Mouse (Mus musculus): ENCODE data around the gene Actl11.

Gene Actl11

DNA sequence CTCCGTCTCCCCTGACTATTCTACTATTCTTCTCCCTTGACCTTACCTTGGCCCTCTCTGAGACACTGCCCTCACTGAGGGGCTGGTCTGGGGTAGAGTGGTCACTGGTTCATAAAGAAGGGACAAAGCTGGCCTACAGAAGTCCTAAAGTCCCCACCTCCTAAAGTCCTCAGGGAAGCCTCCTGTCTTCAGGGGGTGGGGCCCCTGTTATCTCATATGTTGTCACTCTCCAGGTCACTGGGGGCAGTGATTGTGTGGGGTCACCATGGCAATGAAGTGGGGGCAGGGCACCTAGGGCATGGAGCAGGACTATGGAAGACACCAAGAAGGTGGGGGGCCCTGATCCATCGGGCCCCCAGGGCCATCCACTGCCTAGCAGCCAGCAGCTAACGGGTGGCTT is at the start of gene Actl11:
Actl11 (plus strand) TSS at position 301 of the 400 bp plus-strand sequence.
- no peak for DNase-seq

DNA sequence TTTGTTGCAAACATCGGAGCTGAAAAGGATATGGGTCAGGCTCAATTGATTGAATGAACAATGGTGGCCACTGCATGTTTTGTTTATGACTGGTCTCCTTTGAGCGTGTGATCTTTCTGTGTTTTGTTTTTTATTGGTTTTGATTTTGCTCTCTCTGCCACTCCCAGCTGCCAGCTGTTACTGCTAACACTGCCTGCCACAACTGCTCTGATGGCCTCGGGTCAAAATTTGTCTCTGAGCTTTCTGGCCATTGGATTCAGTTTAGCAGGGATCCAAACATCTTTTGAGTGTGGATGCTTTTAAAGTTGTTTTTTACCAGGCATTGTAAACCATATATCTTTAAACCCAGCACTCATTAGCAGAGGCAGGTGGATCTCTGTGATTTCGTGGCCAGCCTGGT is 47.9 kb upstream of the Actl11 start:
- no peak for DNase-seq

DNA sequence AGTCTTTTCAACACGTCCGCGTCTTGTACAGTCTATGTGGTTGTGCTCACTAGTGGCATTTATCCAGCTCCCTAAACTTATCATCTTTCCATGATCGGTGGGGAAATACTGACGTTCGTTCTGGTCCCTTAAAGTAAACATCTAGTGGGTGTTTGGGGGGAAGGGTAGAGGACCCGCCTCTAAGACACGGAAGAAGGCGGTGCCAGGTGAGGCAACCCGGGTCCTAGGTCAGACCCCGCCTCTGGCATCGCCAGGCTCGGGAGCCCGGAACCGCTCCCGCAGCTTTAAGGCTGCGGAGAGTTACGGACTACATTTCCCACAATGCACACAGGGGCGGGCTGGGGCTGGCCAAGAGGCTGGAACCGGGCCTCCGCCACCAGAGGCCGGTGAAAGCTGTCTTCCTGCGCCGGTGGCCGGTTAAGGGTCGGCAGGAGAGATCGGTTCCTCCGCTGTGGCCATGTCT is 40.4 kb upstream of the Actl11 start, which contains the start of gene Mon1a:
Mon1a (plus strand) TSS at position 348 of the 463 bp plus-strand sequence.
- peak; percentile 95 for DNase-seq

DNA sequence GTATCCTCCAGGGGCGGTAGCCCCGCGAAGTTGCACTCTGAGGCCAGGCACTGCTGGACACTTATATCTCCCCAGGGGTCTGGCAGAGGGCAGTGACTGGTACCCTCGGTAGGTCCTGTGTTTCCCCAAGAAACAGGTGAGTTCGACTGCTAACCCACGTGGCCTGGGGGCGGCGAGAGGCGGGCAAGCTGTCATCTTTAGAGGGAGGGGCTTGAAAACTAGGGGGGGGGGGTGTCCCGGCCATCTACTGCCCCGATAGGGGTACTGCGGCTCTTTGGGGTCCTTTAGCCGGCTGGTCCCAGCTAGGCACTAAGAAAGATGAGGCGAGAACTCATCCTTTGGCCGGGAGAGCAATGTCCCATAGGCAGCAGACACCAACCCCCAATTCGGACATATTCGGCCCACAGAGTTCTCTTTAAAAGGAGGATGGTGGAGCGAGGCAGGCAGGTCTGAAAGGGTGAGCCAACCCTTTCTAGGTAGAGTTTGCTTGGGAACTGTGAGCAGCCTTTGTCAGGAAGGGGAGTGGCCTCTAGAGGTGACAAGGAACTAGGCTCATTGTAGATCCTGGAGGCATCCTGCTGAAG is 39.9 kb upstream of the Actl11 start:
- DNase-seq, result peak; percentile 62

DNA sequence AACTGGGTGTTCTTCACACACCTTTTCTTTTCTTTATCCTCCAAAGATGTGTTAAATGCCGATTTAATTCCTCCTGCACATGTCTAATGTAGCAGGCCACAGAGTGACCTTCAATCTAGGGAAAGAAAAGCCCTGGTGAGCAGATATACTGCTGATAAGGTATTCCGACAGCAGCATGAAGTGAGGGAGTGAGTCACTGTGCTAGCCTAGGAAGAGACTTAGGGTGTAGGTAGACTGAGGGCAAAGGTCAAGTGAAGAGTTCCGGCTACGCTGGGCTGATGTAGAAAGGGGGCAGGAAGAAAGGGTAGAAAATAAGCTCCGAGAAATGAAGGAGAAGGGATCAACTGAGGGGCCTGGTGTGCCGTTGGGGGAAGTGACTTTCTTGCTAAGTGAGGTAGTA is 38.0 kb upstream of the Actl11 start:
- DNase-seq, result no peak

DNA sequence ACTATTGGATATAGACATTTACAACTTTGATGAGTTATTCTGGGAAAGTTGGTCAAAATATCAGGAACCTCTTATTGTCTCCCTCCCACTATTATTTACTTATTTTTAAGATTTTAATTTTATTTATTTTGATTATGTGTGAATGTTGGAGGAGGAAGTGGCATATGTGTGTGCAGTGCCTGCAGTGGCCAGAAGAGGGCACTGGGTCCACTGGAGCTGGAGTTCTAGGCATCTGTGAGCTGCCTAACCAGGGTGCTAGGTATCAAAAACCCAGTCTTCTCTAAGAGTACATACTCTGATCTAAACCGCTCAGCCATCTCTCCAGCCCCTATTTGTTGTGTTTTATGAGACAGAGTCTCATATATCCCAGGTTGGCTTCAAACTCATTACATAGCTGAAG is 37.2 kb upstream of the Actl11 start:
- DNase-seq, result no peak

DNA sequence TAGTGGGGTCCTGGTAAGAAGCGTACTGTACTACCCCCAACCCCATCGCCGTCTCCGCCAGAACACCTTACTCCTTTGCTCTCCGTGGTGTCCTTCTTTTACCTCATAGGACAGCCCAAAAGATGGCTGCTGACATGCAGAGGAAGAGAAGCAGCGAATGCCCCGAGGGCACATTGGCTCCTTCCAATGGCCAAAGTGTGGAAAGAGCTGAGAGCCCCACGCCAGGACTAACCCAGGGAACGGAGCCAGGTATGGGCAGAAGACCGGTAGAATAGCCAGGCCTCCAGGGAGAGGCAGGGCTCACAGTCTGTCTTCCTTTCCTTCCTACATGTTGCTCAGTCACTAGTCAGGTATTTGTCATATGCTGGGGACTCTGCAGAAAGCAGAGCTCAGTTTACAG is 29.7 kb upstream of the Actl11 start:
- no peak for DNase-seq

DNA sequence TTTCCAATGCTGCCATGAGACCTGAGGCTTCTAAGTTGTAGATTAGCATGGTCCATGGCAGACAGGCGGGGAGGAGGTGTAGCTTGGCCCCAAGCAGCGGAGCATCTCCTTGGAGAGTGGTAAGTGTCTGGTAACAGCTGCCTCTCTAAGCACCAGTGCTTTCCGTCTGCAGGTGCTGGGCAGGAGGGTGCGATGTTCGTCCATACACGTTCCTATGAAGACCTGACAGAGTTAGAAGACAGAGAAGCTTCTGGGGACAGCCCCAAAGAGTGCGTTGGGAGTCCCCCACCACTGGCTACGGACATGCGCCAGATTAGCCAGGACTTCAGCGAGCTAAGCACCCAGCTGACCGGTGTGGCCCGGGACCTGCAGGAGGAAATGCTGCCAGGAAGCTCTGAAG is 28.4 kb upstream of the Actl11 start:
- DNase-seq, result peak; percentile 43

DNA sequence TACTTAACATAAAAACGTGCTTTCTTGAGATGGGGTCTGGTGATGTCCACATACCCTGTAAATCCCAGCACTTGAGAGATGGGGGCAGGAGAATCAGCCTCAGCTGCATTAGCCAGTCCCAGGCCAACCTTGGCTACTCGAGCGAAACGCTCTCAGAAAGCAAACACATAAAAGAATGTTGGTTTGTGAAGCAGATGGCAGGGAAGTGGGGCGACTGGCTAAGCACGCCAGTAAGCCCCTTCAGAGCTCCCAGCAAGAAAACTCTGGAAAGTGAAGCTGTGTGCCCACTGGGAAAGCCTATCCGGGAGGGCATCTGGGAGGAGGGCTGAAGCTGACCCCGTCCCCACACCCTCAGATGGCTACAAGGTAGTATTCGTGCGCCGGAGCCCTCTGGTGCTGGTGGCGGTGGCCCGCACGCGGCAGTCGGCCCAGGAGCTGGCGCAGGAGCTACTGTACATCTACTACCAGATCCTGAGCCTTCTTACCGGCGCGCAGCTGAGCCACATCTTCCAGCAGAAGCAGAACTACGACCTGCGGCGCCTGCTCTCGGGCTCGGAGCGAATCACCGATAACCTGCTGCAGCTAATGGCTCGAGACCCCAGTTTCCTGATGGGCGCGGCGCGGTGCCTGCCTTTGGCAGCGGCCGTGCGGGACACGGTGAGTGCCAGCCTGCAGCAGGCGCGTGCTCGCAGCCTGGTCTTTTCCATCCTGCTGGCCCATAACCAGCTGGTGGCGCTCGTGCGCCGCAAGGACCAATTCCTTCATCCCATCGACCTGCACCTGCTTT is 27.2 kb upstream of the Actl11 start:
- peak; percentile 95 for DNase-seq

DNA sequence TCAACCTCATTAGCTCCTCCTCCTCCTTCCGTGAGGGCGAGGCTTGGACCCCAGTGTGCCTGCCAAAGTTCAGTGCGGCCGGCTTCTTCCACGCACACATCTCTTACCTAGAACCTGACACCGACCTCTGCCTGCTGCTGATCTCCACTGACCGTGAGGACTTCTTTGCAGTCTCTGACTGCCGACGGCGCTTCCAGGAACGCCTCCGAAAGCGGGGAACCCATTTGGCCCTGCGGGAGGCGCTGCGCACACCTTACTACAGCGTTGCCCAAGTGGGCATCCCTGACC is 26.7 kb upstream of the Actl11 start:
- no peak for DNase-seq

DNA sequence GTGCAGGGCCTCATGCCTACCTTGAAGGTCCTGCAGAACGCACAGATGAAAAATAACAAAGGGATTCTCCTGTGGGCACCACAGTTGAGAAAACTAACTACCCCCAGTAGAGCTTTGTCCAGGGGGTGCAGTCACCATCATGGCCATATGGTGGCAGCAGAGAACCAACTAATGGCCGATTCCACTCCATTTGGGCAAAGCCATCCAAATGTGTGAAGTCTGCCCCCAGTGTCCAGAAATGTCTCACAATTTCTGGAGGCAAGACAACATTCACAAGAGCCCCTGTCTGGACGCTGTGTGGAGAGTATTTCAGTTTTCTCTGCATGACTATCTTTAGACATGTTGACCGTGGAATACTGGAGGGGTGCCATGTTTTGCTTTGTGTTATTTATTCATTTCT is 23.5 kb upstream of the Actl11 start:
- peak; percentile 84 for DNase-seq

DNA sequence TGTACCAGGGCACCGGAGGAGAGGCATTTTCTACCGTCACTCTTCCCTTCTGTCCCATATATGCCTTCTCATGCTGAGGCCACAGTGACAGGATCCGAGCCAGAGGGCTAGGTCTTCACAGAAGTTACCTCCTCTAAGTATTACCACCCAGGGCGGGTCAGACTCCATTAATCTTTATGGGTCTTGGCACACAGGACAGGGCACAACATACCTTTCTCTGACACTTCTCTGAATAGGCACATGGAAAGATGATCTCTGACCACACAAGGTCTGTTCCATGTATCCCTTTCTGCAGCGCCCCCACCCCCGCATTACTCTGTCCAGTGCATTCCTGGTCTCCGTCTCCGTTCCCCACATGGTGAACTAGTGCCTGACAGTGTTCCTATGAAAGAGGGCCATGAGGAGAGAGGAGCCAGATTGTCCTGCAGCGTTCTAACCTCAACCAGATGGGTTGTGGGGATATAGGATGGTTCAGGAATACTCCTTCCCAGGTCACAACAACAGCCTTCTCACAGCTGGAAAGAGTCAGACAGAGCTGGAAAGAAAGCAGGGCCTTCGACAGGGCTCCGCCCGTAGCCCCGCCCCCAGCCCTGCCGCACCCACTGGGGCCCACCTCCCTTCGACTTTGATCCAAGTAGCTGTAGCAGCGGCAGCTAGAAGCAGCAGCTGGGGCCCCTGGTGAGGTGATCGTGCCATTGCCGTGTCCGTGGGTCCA is 21.9 kb upstream of the Actl11 start, which contains the start of gene Mst1r:
Mst1r (plus strand) TSS at position 622 of the 715 bp plus-strand sequence.
- DNase-seq, result peak; percentile 32

DNA sequence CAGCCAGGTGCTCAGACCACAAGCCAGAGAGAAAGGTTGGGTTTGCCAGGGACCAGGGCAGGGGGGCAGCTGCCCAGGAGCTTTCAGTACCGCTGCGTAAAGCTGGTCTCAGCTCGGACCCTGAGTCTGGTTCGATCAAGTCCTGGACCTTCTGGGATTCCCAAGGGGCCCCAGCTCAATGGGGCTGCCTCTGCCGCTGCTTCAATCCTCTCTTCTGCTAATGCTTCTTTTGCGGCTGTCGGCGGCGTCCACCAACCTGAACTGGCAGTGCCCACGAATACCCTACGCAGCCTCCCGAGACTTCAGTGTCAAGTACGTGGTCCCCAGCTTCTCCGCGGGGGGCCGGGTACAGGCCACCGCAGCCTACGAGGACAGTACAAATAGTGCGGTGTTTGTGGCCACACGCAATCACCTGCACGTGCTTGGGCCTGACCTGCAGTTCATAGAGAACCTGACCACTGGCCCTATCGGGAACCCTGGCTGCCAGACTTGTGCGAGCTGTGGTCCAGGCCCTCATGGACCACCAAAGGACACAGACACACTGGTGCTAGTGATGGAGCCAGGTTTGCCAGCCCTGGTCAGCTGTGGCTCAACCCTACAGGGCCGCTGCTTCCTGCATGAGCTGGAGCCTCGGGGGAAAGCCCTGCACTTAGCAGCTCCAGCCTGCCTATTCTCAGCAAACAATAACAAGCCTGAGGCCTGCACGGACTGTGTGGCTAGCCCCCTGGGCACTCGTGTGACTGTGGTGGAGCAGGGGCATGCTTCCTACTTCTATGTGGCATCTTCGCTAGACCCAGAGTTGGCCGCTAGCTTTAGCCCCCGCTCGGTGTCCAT is 21.1 kb upstream of the Actl11 start:
- DNase-seq, result no peak

DNA sequence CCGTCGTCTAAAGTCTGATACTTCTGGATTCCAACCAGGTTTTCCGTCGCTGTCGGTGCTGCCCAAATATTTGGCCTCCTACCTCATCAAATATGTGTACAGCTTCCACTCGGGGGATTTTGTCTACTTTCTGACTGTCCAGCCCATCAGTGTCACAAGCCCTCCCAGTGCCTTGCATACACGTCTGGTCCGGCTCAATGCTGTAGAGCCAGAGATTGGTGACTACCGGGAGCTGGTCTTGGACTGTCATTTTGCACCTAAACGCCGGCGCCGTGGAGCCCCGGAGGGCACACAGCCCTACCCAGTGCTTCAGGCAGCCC is 20.5 kb upstream of the Actl11 start:
- DNase-seq, result no peak

DNA sequence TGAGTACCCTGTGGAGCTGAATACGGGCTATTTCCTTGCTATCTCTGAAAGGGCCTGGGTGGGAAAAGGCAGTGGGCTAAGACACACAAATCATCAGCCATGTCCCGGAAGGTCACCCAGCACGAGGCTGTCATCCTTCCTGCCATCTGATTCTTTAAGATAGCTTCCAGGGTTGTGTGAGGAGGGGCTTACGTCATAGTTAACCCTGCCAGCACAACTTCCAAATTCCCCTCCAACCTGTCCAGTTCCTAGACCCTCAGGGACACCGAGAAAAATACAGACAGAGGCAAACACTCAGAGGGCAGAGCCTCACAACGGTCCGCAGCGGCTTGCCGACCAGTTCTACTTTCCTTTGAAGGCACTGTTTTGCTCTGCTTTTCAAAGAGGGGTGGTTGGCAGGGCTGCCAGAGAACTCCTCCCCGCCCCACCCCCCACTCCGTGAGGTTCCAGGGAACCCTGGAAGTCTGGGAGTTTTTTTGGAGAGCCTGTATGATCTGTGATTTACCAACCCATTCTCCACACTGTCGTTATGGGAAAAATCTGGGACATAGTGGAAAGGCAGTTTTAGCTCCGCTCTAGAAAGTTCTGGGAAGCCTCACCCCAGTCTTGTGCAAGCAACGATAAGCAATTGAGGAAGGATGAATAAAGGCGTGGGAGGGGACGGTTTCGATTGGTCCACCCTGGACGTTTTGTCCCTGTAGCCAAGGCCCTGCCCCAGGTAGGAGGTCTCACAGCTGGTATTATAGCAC is 19.7 kb upstream of the Actl11 start:
- DNase-seq, result no peak

DNA sequence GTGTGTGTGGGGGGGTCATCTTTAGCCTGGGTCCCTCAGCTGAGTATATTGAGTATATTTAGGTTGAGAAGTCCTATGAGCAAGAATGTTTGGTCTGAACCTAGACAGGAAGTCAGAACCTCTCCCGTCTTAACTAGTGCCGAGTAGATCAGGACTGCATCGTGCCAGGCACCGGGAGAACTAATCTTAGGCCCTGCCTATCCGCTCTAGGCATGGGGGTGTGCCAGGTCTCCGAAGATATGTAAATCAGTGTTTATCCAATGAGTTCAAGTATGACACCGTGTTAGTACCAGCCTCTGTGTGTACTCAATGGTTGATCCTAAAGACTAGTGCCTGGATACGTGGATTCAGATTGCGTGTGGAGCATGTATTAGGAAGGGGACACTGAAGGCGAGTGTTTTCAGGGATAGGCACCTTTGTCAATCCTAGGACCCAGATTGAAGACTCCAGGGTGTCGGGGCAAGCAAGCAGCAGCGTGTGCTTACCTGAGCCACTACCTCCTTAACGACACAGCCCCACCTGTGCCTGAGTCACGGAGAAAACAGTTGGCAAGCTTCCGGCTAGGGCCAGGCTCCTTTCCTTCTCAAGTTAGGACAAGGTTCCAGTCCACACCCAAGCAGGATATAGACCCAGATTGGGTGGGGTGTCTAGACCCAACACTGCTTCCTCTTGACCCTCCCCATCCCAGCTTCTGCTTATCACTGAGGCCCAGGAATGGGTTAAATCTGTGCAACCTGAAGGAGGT is 18.1 kb upstream of the Actl11 start:
- DNase-seq, result no peak

DNA sequence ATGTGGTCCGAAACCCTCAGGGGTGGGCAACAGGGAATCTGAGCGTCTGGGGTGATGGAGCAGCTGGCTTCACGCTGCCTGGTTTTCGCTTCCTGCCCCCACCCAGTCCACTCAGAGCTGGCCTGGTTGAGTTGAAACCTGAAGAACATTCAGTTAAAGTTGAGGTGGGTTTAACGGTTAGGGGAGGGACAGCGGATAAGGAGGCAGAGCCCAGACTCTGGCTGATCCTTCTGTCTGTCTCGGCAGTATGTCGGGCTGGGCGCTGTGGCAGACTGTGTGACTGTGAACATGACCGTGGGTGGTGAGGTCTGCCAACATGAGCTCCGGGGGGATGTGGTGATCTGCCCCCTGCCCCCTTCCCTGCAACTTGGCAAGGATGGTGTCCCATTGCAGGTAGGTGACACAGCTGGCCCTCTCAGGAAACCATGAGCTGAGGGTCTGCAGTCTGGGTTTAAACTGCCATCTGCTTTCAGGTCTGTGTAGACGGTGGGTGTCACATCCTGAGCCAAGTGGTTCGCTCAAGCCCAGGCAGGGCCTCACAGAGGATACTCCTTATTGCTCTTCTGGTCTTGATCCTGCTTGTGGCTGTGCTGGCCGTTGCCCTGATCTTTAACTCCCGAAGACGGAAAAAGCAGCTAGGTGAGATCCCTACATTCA is 13.4 kb upstream of the Actl11 start:
- DNase-seq, result no peak

DNA sequence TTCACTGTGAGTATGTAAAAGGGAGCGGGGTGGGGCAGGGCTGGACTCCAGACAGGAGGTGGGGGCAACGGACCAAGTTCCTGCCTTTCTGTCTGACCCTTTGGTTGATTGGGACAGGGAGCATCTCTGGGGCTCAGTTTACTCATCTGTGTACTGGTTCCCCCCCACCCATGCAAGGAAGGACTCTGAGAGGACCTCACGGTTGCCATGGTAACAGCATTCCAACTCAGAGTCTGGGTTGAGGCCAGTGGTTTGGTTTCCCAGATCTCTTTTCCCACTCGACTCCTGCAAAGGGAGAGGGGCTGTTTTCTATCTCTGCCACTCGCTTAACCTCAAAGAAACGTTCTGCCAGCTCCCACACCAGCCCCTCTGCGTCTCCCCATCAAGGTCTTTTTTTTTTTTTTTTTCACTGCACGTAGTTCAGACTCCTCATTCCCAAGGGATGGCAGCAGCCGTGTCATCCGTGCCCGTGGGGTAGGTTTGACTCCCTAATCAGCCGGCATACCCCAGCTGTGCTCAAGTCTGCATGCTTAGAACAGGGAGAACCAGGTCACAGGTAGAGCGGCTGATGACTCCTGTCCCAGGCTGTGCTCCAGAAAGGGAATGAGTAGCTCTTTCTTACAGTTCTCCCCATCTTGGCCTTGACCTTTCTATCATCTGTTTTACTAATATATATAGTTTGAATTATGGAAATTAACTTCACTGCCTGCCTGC is 10.2 kb upstream of the Actl11 start:
- no peak for DNase-seq

DNA sequence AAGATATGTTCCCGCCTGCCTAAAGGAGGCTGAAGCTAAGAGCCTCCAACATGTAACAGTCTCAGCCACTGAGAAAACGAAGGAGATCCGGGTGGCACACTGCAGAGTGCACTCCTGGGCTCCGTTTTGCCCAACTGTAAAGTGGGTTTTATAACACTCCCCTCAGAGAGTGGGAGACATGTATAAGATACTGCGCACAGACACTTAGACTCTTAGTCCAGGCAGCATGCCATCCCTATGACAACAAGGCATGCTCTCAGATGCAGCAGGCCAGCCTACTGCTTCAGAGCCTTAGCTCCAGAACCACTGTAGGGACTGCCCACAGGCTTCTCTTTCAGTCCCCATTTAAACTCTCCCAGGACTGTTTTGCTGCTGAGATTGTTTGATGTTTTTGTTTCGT is 9.4 kb upstream of the Actl11 start:
- DNase-seq, result no peak

DNA sequence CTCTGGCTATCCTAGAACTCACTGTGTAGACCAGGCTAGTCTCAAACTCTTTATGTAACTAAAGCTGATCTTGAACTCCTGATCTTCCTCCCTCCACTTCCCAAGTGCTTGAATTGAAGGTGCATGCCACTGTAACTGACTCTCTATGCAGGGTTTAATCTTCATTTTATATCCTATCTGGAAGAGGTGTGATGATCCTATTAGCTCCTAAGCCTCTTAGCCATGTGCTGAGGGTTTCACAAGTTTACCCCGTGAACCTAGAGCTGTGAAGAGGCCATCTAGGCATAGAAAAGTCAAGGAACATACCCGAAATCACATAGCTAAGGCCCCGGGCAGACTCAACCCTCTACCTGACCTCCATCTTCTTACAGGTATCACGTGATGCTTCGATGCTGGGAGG is 8.8 kb upstream of the Actl11 start:
- no peak for DNase-seq

DNA sequence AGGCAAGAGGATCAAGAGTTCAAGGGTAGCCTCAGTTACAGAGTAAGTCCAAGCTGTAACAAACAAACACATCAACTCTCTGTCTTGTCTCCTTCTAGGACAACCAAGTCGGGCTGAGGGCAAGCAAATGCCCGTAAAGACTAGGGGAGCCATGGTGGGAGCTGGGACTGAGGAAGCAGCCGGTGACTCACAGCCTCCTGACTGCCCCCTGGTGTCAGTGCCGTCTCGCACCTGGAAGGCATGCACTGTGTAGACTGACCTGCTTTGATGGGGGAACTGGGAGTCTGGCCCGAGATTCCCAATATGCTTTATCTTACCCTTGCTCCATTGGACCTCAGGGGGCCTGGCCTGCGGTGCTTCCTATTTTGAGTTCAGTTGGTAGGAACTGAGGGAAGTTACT is 5.2 kb upstream of the Actl11 start:
- no peak for DNase-seq
